Mouse (Mus musculus): Measurements from ENCODE around the gene Cabp2.

GRCm38 (mm10) chr19:4060899-4061465 is 20.4 kb upstream of the Cabp2 start:
- no peak for TF ChIP-seq CTCF (IDR thresholded peaks at IDR 0.05)
- no peak for TF ChIP-seq POLR2A (IDR thresholded peaks at IDR 0.05; ENCODE audit: insufficient read depth, low read depth, low read length)
